Mouse (Mus musculus): ENCODE measurements at regions not wholly inside any gene's neighbourhood (a gene's known extent, or its start where the extent isn't known, plus 50 kb on each side); places are given as distances from the start of the nearest gene placed in this dataset.
A peak's percentile ranks its signal among the peaks of the same experiment; 100 is the strongest.

DNA sequence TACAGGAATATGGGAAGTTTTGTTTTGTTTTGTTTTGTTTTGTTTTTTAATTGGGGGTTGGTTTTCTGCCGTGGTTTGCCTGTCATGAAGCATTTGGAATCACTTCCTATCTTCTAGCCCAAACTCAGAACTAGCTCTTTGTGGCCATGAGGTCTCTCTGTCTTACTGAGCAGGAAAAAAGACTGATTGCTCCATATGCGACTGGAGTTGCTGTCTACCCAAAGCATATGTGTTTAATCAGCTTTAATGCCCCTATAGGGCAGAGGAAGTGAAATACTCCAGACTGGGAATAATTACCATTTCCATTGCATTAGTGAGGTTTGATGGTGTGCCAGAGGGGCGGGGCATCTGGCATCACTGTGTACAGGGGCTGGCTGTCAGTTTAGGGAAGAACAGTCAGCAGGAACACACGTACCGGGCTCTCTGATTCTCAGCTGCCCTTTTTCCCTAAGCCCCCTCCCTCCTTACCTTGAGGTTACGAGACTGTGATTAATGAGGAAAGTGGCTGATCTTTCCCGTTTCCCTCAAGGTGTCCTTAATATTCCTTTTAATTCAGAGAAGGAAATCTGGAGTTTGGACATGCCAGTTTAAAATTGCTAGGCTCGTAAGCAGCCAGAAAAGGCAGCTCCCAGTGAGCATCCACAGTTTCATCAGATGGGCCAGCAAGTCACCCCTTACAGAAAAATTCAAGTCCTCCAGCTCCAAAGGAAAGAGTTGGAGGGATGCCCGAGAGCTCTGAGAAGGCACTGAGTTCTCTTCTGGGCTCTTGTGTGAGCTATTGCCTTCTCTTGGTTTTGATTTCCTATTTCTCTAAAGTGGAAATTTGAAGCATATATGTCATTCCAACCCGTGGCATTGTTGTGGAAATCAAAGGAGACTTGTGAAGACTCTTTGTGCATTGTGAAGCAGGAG, 2482.1 kb upstream of the 5930422O12Rik start:
- ATAC-seq, result no peak

DNA sequence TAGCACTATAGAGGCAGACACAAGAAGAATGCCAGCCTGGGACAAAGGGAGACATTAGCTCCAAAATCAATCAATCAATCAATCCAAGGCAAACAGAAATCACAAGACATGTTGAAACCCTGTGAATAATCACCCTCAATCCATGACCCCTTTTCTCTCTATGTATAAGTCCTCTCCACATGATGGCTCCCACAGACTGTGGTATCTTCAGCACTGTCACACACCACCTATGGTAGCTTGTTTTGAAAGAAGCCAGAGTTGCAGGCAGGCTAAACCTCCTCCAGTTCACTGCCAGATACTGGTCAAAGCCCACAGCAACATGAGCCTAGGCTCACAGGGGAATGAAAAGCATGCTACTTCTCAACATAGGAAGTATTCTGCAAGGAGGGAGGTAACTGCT, 2475.7 kb upstream of the 5930422O12Rik start:
- no peak for ATAC-seq

DNA sequence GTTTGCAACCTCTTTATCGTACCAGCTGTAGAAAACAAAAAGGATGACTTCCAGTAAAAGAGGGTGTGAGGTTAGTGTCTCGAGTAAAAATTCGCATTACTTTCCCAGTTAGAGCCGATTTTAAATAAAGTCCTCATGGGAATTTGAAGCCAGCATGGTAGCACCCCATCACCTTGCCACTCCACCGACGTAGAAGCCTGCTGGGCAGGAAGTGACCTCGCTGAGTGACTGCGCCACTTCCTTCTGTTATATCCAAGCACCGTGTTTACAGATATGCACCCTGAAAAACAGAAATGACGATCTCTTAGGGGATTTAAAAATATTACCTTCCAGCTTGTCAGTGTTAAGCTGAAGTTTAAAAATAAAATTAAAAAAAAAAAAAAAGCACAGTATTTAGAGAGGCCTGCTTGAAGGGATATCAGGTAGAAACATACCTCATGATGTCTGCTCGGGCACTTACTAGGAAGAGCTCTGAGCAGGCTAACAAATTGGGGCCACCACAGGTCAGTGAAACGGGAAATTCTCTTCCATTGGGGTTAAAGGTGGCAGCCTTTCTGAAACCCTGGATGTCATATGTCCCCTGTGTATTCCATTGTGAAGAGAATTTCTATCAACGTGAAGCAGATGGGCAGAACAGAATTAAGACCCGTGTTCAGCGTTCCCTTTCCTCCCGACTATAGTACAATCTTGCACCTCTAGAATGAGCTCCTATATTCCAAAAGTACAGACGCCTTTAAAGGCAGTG, 2468.9 kb upstream of the 5930422O12Rik start:
- ATAC-seq, result no peak

DNA sequence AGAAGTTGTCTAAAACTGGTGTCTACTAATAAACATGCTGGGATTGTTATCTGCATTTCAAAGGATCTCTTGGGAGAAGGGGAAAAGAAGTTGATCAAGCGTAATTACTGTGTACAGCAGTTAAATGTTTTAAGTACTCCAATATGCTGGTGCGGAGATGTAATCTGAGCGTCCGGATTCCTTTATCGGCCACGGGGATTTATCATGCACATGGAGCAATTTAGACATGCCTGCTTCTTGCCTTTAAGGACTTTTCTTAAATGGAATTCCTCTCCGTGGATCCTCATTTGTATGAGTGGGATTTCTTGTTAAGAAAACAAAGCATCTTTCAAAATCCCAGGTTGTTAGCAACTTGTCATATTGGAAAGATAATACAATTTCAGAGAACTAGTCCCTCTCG, 2468.0 kb upstream of the 5930422O12Rik start:
- no peak for ATAC-seq

DNA sequence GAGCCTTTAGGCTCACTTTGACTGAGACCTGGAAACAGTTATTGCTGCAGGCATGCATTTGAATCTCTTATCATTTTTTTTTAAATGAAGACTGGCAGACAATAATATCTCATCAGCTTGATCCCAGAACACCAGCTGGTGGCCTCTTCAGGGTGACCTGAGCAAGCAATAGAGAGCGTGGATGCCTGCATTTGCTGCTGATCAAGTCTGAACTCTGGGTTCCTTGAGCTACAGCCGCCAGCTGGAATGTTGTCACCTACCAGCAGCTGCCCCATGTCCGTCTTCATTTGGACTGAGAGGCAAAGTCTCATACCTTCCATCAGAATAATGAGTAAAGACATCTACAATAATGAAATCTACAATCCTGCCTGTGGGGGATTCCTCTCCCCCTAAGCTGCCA, 2466.3 kb upstream of the 5930422O12Rik start:
- no peak for ATAC-seq

DNA sequence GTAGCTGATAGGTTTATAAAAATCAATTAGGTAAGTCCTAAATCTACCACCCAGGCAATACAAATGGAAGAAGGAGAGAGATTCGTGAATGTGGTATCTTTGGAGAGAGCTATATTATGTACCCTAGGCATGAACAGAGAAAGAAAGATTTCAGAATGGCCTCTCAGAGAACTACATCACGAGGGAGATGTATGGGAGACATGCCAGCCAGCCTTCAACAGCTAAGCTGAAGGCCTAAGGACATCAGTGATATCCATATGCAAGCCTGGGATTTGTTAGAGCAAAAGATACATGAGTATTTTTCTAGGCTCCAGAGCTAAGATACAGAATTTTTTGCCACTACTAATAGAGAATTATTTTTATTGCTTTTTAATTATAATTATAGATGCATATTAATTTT, 2445.7 kb upstream of the 5930422O12Rik start:
- ATAC-seq, result no peak

DNA sequence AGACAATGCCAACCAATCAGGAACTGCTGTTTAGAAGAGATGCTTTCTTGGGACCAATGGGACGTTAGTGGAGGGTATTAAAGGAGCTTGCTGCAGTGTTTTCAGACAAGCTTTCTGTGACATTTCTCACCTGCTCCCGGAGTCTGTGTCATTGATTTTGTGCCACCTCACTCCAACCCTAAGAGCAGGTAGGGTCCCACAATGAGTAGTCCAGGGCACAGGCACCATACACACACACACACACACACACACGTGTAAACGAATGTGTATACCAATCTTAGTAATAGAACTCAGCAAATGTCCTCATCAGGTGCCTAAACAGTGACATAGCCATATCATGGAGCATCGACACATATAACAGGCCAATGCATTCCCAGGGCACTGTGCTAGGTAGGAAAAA, 2440.5 kb upstream of the 5930422O12Rik start:
- no peak for ATAC-seq

DNA sequence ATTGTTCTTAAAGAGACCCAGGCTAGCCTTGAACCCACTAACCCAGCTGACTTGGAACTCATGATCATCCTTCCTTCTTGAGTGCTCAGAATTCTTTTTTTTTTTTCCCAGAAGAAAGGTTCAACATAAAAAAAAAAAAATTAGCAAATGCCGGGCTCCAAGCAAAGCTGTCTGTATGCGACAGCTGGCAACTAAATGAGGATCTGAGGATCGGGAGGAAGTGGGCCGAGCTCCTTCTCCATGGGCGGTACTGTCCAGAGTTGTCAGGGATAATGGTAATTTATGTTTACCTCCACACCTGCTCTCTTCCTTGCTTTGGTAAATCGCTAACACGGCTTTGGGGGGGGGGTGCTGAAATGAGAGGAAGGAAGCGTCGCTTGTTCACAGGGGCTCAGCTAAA, 2429.9 kb upstream of the 5930422O12Rik start:
- ATAC-seq, result no peak

DNA sequence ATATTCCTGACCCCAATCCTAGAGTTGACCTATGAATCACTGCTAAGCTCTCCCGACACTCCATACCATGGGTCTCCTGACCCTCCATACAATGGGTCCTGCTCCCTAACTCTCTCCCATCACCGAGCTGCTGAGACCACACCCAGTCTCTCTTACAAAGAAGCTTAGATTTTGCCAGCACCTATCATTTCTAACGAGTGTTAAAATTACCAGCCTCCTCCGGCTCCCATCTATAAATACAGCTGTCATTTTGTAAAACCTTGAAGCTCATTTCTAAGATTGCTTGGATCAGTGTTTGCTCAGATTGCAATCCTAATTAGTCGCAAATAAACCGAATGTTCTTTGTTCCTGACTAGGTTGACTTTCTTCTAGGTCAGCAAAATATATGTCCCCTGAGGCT, 2428.4 kb upstream of the 5930422O12Rik start:
- no peak for ATAC-seq

DNA sequence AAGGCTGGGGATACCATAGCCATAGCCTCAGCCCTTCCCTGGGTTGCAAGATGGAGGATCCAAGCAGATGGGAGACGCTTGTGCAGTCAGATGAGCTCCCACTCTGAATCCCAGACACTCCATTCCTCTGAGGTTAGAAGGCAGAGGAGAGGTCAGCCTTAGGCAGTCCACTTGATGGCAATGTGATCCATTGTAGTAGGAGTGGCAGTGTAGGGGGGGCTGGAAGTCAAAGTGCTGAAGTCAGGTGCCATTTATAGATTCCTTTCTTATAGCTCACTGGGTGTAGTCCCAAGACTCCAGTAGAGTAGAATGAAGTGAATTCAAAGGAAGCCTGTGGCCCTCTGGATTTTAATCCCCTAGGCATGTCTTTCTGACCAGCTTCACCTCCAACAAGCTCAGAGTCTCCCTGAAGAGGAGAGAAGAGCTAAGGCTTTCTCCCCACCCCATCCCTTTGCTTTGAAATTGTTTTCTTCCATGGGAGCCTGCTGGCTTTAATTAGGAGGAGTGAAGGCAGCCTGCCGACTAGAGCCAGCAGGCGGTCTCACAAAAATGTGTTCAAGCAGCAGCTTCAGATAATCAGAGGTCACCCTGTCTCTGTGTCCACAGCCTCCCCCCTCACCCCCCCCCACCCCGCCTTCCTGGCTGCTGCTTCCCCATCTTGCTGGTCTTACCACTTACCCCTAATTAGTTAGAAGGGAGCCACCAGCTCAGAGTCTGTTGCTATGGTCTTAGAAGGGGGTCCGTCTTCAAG, 2426.4 kb upstream of the 5930422O12Rik start:
- no peak for ATAC-seq

DNA sequence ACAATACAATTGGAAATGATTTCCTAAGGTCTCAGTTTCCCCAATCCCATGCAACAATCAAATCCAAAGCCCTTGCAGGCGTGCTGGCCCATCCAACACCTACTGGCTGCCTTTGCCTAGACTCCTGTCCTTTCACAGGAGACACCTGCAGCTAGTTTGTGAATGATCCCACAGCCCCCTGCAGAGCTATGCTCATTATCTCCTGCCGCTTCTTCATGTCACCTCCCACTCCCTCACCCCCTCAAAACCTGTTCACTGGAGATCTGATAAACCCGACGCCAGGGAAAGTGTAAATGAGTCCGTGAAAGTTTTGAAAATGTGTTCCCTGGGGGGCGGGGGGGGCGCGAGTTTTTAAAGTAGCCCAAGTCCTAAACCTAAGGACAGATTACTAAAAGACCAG, 2420.2 kb upstream of the 5930422O12Rik start:
- ATAC-seq, result no peak

DNA sequence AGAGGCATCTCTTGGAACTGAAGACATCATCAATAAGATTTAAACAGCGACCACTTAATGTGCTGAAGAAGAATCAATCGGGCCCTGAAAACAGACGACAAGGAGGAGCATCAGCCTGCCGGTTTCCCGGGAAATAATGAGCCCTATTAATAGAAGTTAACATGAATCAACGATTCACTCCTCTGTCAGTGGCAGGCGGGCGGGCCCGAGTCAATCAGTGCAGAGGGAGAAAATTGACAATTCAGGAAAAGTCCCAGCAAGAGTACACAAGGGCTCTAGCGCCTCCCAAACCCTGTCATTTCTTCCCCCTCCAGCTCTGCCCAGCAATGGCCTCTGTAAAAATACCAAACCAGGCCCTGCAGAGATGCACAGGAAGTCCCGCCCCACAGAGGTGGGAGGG, 2416.4 kb upstream of the 5930422O12Rik start:
- ATAC-seq, result no peak

DNA sequence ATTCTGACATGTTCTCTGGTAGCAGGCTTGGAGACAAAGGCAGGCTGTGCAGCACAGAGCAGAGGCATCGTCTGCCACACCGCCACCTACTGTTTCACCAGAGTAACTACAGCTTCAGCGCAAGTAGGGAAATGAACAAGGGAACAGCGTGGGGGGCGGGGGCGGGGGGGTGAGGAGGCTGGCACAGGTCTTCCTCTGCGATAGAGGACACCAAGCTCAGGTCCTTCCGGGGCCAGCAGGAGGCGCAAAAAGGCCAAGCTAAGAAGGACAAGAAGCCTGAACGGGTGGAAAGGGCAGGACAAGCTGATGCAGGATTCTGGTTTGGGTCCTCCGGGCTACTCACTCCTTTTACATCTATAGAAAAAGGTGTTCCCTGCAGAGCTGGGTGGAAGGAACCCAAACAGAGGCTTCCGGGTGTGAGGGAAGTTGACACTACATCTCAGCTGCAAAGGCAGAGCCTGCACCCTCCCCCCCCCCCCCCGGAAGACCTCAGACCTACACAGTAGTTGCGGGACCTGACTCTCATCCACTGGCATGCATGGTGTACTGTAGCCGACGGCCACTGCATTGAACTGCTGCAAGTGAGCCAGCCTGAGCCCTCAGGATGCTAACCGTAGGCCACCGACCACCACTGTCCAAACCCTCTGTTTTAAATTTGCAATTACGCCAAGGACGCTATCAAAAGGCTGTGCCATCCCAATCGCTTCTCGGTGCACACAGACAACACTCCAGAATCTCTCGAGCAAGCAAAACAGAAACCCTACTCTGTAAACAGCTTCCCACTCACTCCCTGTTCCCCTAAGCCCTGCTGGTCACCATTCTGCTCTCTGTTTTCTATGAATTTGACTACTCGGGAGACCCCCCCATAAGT, 2396.6 kb upstream of the 5930422O12Rik start:
- peak; percentile 59 for ATAC-seq

DNA sequence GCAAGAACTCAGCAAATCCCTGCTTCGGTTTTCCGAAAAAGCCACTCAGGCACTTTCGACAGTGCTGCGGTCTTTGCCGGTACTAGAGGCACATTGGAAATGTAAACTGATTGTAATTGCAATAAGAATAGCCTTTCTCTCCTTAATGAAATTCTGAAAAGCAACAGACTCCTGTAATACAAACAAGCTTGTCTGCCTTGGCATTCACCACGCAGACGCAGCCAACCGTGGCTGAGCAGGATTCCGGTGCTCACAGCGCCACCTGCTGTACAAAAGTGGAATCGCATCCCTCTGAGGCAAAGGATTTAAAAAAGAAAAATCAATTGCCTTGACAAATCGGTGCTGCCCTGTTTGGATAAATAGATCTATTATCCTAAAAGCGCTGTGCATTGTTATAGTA, 2395.2 kb upstream of the 5930422O12Rik start:
- ATAC-seq, result no peak

DNA sequence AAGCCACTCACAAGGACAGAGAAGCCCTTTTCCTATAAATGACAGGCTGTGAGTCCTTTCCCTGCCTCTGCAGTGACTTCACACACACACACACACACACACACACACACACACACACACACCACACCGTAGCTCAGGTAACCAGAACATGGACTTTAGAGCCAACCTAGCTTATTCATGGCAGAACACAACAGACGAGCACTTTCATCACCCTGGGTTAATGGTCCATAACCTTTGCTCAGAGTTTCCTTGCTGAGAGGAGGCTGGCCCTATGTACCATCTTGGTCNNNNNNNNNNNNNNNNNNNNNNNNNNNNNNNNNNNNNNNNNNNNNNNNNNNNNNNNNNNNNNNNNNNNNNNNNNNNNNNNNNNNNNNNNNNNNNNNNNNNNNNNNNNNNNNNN, 2391.6 kb upstream of the 5930422O12Rik start:
- ATAC-seq, result no peak
